Mouse (Mus musculus) CH12.LX (cell line): ENCODE results near the gene Krtap4-1.

ENCODE experiments used
- POLR2A ChIP-seq: IDR thresholded peaks from 2 replicates; pipeline ENCODE4 v1.6.1; 2011; ENCODE audit warnings: low read depth, mild to moderate bottlenecking, improper control_type of control experiment, low read length
- TCF12 ChIP-seq: IDR thresholded peaks from 2 replicates; pipeline ENCODE4 v1.6.1; 2014; ENCODE audit warnings: low read depth, mild to moderate bottlenecking, inconsistent platforms, low read length, improper control_type of control experiment

DNA sequence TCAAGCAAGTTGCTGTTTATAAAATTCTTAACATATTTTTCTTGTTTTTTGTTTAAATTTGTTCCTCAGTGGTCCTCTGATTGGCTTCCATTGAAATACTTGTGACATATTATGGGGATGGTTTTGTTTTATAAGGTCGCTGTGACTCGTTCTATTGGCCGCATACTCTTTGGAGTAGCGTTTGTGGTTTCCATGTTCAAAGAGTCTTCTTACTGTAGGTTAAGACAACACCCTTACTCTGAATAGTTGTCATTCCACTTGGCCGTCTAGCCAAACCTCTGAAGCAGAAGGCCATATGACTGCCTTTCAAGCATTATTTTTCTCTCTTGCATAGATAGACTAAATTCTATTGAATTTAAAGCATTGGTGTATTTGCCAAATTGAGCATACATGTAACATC, 47.0 kb downstream of the Krtap4-1 start:
- TF ChIP-seq POLR2A, result no peak
- no peak for TF ChIP-seq TCF12
